Mouse (Mus musculus): ENCODE results near the gene Ksr2. TPM values are rescaled to one million over a fixed set of nuclear protein-coding genes. Genes with fewer than 3 reads are reported as not detected.

Gene Ksr2
- total RNA-seq, 2 experiments from 2014 or later = 10.6 to 11.1 TPM

GRCm38 (mm10) chr5:117682226-117682625 lies 268.4 kb downstream of the Ksr2 start:
- DNase-seq (ENCODE audit: low spot score in 2 of 2) = no peak

GRCm38 (mm10) chr5:117684491-117684890 lies 270.7 kb downstream of the Ksr2 start:
- no peak for DNase-seq (ENCODE audit: low spot score in 2 of 2)

GRCm38 (mm10) chr5:117687770-117688352 lies 274.1 kb downstream of the Ksr2 start:
- no peak for DNase-seq (ENCODE audit: low spot score in 2 of 2)

- no peak for DNase-seq (ENCODE audit: low spot score in 2 of 2)
Measured at GRCm38 (mm10) chr5:117688738-117689137, 274.9 kb downstream of the Ksr2 start.

- no peak for DNase-seq (ENCODE audit: low spot score in 2 of 2)
Measured at GRCm38 (mm10) chr5:117689840-117690239, 276.0 kb downstream of the Ksr2 start.

- no peak for DNase-seq (ENCODE audit: low spot score in 2 of 2)
Measured at GRCm38 (mm10) chr5:117691271-117691670, 277.5 kb downstream of the Ksr2 start.

GRCm38 (mm10) chr5:117693557-117693956 lies 279.8 kb downstream of the Ksr2 start:
- DNase-seq (ENCODE audit: low spot score in 2 of 2) = no peak

GRCm38 (mm10) chr5:117694632-117695031 lies 280.8 kb downstream of the Ksr2 start:
- no peak for DNase-seq (ENCODE audit: low spot score in 2 of 2)

GRCm38 (mm10) chr5:117696366-117696765 lies 282.6 kb downstream of the Ksr2 start:
- DNase-seq (ENCODE audit: low spot score in 2 of 2) = peak in 1 of 2 experiments; percentile 43

GRCm38 (mm10) chr5:117697589-117697988 lies 283.8 kb downstream of the Ksr2 start:
- DNase-seq (ENCODE audit: low spot score in 2 of 2) = no peak

GRCm38 (mm10) chr5:117704371-117704770 lies 290.6 kb downstream of the Ksr2 start:
- no peak for DNase-seq (ENCODE audit: low spot score in 2 of 2)

- no peak for DNase-seq (ENCODE audit: low spot score in 2 of 2)
Measured at GRCm38 (mm10) chr5:117706633-117707032, 292.8 kb downstream of the Ksr2 start.

GRCm38 (mm10) chr5:117709306-117709705 lies 295.5 kb downstream of the Ksr2 start:
- no peak for DNase-seq (ENCODE audit: low spot score in 2 of 2)

- DNase-seq (ENCODE audit: low spot score in 2 of 2) = no peak
Measured at GRCm38 (mm10) chr5:117711636-117712035, 297.8 kb downstream of the Ksr2 start.

- DNase-seq (ENCODE audit: low spot score in 2 of 2) = no peak
Measured at GRCm38 (mm10) chr5:117712207-117712606, 298.4 kb downstream of the Ksr2 start.

- no peak for DNase-seq (ENCODE audit: low spot score in 2 of 2)
Measured at GRCm38 (mm10) chr5:117717120-117717519, 303.3 kb downstream of the Ksr2 start.

GRCm38 (mm10) chr5:117723316-117723715 lies 309.5 kb downstream of the Ksr2 start:
- DNase-seq (ENCODE audit: low spot score in 2 of 2) = no peak

- no peak for DNase-seq (ENCODE audit: low spot score in 2 of 2)
Measured at GRCm38 (mm10) chr5:117726548-117726947, 312.7 kb downstream of the Ksr2 start.

GRCm38 (mm10) chr5:117727138-117727537 lies 313.3 kb downstream of the Ksr2 start:
- no peak for DNase-seq (ENCODE audit: low spot score in 2 of 2)

GRCm38 (mm10) chr5:117731311-117731710 lies 317.5 kb downstream of the Ksr2 start:
- no peak for DNase-seq (ENCODE audit: low spot score in 2 of 2)

GRCm38 (mm10) chr5:117744654-117745178 lies 330.9 kb downstream of the Ksr2 start:
- no peak for DNase-seq (ENCODE audit: low spot score in 2 of 2)

GRCm38 (mm10) chr5:117749353-117749752 lies 335.6 kb downstream of the Ksr2 start:
- no peak for DNase-seq (ENCODE audit: low spot score in 2 of 2)
